Mouse (Mus musculus): Measurements from ENCODE around the gene Cacna2d4. TPM values are rescaled to one million over a fixed set of nuclear protein-coding genes. Genes with fewer than 3 reads are reported as not detected.

Gene Cacna2d4
- polyA plus RNA-seq (2015; fragmentation: Nextera tagmentation; extraction: Ambion mirVana): 0.07 TPM in 1 of 2 replicates, not detected in the other

- Histone ChIP-seq H3K4me3 (replicated peaks; ENCODE audit: low read length) (no peak within 1 kb of the TSS), H3K27ac (ENCODE audit: low read length) (no peak within 1 kb of the TSS), H3K9me3 (replicated peaks; ENCODE audit: control insufficient read depth, low read length) (no peaks in the 10 kb centered on the region), H3K27me3 (ENCODE audit: control insufficient read depth, insufficient read depth, low read length) (no peaks in the 10 kb centered on the region), H3K4me1 (ENCODE audit: control insufficient read depth, insufficient read depth, low read length) (no peaks in the 10 kb centered on the region), H3K4me2 (ENCODE audit: low read depth, low read length) (no peak within 1 kb of the TSS), H3K9ac (ENCODE audit: low read length) (no peak within 1 kb of the TSS), H3K36me3 (ENCODE audit: control insufficient read depth, insufficient read depth, low read length) (no peaks in the 10 kb centered on the region)
- no peak for ATAC-seq (ENCODE audit: insufficient read depth, low FRiP score)
- WGBS: 23% methylated on average over 1 of the region's 1 CpGs
Observed at GRCm38 (mm10) chr6:119236241-119236640, at the start of gene Cacna2d4. Gene Cacna2d4 (plus strand): TSS chr6:119236526.

GRCm38 (mm10) chr6:119186658-119187057 is 49.7 kb upstream of the Cacna2d4 start:
- Histone ChIP-seq H3K27me3 (ENCODE audit: control insufficient read depth, insufficient read depth, low read length) (no peaks in the 10 kb centered on the region), H3K27ac (ENCODE audit: low read length) (no peak overlapping the region), H3K36me3 (ENCODE audit: control insufficient read depth, insufficient read depth, low read length) (no peaks in the 10 kb centered on the region), H3K4me1 (ENCODE audit: control insufficient read depth, insufficient read depth, low read length) (no peaks in the 10 kb centered on the region), H3K4me2 (ENCODE audit: low read depth, low read length) (no peak overlapping the region), H3K9ac (ENCODE audit: low read length) (no peak overlapping the region), H3K9me3 (replicated peaks; ENCODE audit: control insufficient read depth, low read length) (no peaks in the 10 kb centered on the region), H3K4me3 (replicated peaks; ENCODE audit: low read length) (no peak overlapping the region)
- WGBS: 60% methylated on average over 8 of the region's 8 CpGs
- ATAC-seq (ENCODE audit: insufficient read depth, low FRiP score): no peak

GRCm38 (mm10) chr6:119187631-119188030 is 48.7 kb upstream of the Cacna2d4 start:
- H3K4me2 ChIP-seq (ENCODE audit: low read depth, low read length): no peak overlapping the region
- H3K27me3 ChIP-seq (ENCODE audit: control insufficient read depth, insufficient read depth, low read length): no peaks in the 10 kb centered on the region
- H3K4me3 ChIP-seq (replicated peaks; ENCODE audit: low read length): no peak overlapping the region
- H3K27ac ChIP-seq (ENCODE audit: low read length): no peak overlapping the region
- WGBS: 74% methylated on average over 6 of the region's 6 CpGs
- no peaks in the 10 kb centered on the region for H3K9me3 ChIP-seq (replicated peaks; ENCODE audit: control insufficient read depth, low read length)
- no peak for ATAC-seq (ENCODE audit: insufficient read depth, low FRiP score)
- H3K36me3 ChIP-seq (ENCODE audit: control insufficient read depth, insufficient read depth, low read length): peaks cover 3% of the 10 kb centered on the region; the same call in 1 of the 2 replicates
- no peaks in the 10 kb centered on the region for H3K4me1 ChIP-seq (ENCODE audit: control insufficient read depth, insufficient read depth, low read length)
- no peak overlapping the region for H3K9ac ChIP-seq (ENCODE audit: low read length)

- Histone ChIP-seq H3K36me3 (ENCODE audit: control insufficient read depth, insufficient read depth, low read length) (peaks cover 3% of the 10 kb centered on the region; the same call in 1 of the 2 replicates), H3K27me3 (ENCODE audit: control insufficient read depth, insufficient read depth, low read length) (no peaks in the 10 kb centered on the region), H3K9me3 (replicated peaks; ENCODE audit: control insufficient read depth, low read length) (no peaks in the 10 kb centered on the region), H3K27ac (ENCODE audit: low read length) (no peak overlapping the region), H3K4me2 (ENCODE audit: low read depth, low read length) (no peak overlapping the region), H3K9ac (ENCODE audit: low read length) (no peak overlapping the region), H3K4me3 (replicated peaks; ENCODE audit: low read length) (no peak overlapping the region), H3K4me1 (ENCODE audit: control insufficient read depth, insufficient read depth, low read length) (no peaks in the 10 kb centered on the region; the same call in 1 of the 2 replicates)
- 87% methylated on average over 4 of the region's 4 CpGs for WGBS
- ATAC-seq (ENCODE audit: insufficient read depth, low FRiP score): no peak
Observed at GRCm38 (mm10) chr6:119191478-119191877, 44.8 kb upstream of the Cacna2d4 start.

- Histone ChIP-seq H3K4me1 (ENCODE audit: control insufficient read depth, insufficient read depth, low read length) (peaks cover under 1% of the 10 kb centered on the region; the same call in 1 of the 2 replicates), H3K27ac (ENCODE audit: low read length) (peak overlapping the region; percentile 64), H3K4me3 (replicated peaks; ENCODE audit: low read length) (no peak overlapping the region), H3K9ac (ENCODE audit: low read length) (no peak overlapping the region), H3K27me3 (ENCODE audit: control insufficient read depth, insufficient read depth, low read length) (no peaks in the 10 kb centered on the region), H3K4me2 (ENCODE audit: low read depth, low read length) (no peak overlapping the region), H3K36me3 (ENCODE audit: control insufficient read depth, insufficient read depth, low read length) (peaks cover 3% of the 10 kb centered on the region; the same call in 1 of the 2 replicates), H3K9me3 (replicated peaks; ENCODE audit: control insufficient read depth, low read length) (no peaks in the 10 kb centered on the region)
- 65% methylated on average over 15 of the region's 15 CpGs for WGBS
- ATAC-seq (ENCODE audit: insufficient read depth, low FRiP score): peak; percentile 50; the same call in 1 of the 2 replicates
Observed at GRCm38 (mm10) chr6:119193571-119194154, 42.7 kb upstream of the Cacna2d4 start.

GRCm38 (mm10) chr6:119194161-119194560 is 42.2 kb upstream of the Cacna2d4 start:
- Histone ChIP-seq H3K4me2 (ENCODE audit: low read depth, low read length) (no peak overlapping the region), H3K27ac (ENCODE audit: low read length) (peak overlapping the region; percentile 64; the same call in 1 of the 2 replicates), H3K4me3 (replicated peaks; ENCODE audit: low read length) (no peak overlapping the region), H3K9me3 (replicated peaks; ENCODE audit: control insufficient read depth, low read length) (no peaks in the 10 kb centered on the region), H3K4me1 (ENCODE audit: control insufficient read depth, insufficient read depth, low read length) (peaks cover 3% of the 10 kb centered on the region; the same call in 1 of the 2 replicates), H3K36me3 (ENCODE audit: control insufficient read depth, insufficient read depth, low read length) (peaks cover 3% of the 10 kb centered on the region; the same call in 1 of the 2 replicates), H3K27me3 (ENCODE audit: control insufficient read depth, insufficient read depth, low read length) (no peaks in the 10 kb centered on the region), H3K9ac (ENCODE audit: low read length) (no peak overlapping the region)
- WGBS: 70% methylated on average over 9 of the region's 9 CpGs
- no peak for ATAC-seq (ENCODE audit: insufficient read depth, low FRiP score)

GRCm38 (mm10) chr6:119194601-119195000 is 41.7 kb upstream of the Cacna2d4 start:
- ATAC-seq (ENCODE audit: insufficient read depth, low FRiP score): no peak
- H3K4me1 ChIP-seq (ENCODE audit: control insufficient read depth, insufficient read depth, low read length): peaks cover 3% of the 10 kb centered on the region; the same call in 1 of the 2 replicates
- no peaks in the 10 kb centered on the region for H3K9me3 ChIP-seq (replicated peaks; ENCODE audit: control insufficient read depth, low read length)
- no peak overlapping the region for H3K27ac ChIP-seq (ENCODE audit: low read length)
- no peak overlapping the region for H3K4me3 ChIP-seq (replicated peaks; ENCODE audit: low read length)
- H3K36me3 ChIP-seq (ENCODE audit: control insufficient read depth, insufficient read depth, low read length): peaks cover 3% of the 10 kb centered on the region; the same call in 1 of the 2 replicates
- 65% methylated on average over 7 of the region's 7 CpGs for WGBS
- no peaks in the 10 kb centered on the region for H3K27me3 ChIP-seq (ENCODE audit: control insufficient read depth, insufficient read depth, low read length)
- no peak overlapping the region for H3K4me2 ChIP-seq (ENCODE audit: low read depth, low read length)
- H3K9ac ChIP-seq (ENCODE audit: low read length): no peak overlapping the region

- H3K9ac ChIP-seq (ENCODE audit: low read length): 0 out of 2 replicates have a peak within 1 kb of the TSS, but pooled peaks have one; percentile 24
- no peak within 1 kb of the TSS for H3K4me3 ChIP-seq (replicated peaks; ENCODE audit: low read length)
- 0 out of 2 replicates have a peak within 1 kb of the TSS, but pooled peaks have one; percentile 26 for H3K27ac ChIP-seq (ENCODE audit: low read length)
- no peaks in the 10 kb centered on the region for H3K27me3 ChIP-seq (ENCODE audit: control insufficient read depth, insufficient read depth, low read length)
- 48% methylated on average over 17 of the region's 17 CpGs for WGBS
- no peak within 1 kb of the TSS for H3K4me2 ChIP-seq (ENCODE audit: low read depth, low read length)
- H3K9me3 ChIP-seq (replicated peaks; ENCODE audit: control insufficient read depth, low read length): no peaks in the 10 kb centered on the region
- peak; percentile 42; the same call in 1 of the 2 replicates for ATAC-seq (ENCODE audit: insufficient read depth, low FRiP score)
- peaks cover 3% of the 10 kb centered on the region; the same call in 1 of the 2 replicates for H3K4me1 ChIP-seq (ENCODE audit: control insufficient read depth, insufficient read depth, low read length)
- peaks cover 3% of the 10 kb centered on the region; the same call in 1 of the 2 replicates for H3K36me3 ChIP-seq (ENCODE audit: control insufficient read depth, insufficient read depth, low read length)
Observed at GRCm38 (mm10) chr6:119196382-119197305, 39.7 kb upstream of the Cacna2d4 start, which contains the start of gene Cacna1c. Gene Cacna1c (minus strand): TSS chr6:119196418.

All from stomach, embryonic 16.5 days (tissue).